Mouse (Mus musculus): ENCODE results near the gene Ihh. TPM values are rescaled to one million over a fixed set of nuclear protein-coding genes. Genes with fewer than 3 reads are reported as not detected.

The Ihh gene
- total and polyA plus RNA-seq, 3 experiments, result 0.13 to 0.27 TPM; not detected in 1

DNA sequence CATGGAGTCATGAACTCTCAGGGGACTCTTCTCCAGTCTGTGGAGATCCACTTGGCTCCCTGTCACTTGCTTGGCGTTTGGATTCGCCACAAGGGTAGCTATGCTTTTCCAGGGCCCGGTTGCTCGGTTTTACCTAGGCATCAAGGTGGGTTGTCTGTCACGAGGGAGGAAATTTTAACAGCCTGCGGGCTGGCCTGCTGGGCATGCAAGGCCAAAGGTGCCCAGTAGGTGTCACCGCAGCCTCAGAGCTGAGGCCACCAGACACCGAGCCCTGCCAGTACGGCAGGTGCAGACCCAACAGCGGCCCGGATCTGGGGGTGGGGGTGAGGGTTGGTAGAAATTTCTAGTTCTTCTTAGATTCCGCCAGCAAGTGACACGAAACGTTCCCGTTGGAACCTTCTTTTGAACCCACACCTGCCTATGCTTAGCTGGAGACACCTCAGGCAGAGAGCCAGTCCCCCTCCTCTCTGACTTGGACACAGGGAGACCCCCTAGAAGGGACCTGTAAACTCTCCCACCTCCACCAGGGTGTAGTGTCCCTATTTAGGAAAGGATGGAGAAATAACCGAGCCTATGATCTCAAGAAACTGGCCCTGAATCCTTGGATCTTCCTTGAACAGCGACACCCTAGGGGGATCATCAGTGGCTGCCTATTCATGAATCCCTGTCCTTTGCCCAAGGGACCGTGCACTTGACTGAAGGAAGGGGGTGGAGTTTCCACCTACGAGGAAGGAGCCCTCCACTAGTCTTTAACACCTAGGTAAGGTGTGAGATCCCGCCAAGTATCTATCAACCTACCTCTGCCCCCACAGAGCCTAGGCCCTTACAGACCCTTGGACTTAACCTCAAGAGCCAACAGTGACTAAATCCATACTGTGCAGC is 2.4 kb downstream of the Ihh start:
- DNase-seq (ENCODE audit: low spot score) (peak; percentile 55), ATAC-seq (ENCODE audit: extremely low read depth, insufficient number of reproducible peaks, low FRiP score, poor library complexity, severe bottlenecking) (no peak)
- TF ChIP-seq CTCF (IDR thresholded peaks at IDR 0.05; ENCODE audit: low read depth, low read length) (peak; percentile 40; the same call in 1 of the 2 replicates), POLR2AphosphoS5 (IDR thresholded peaks at IDR 0.05; ENCODE audit: insufficient replicate concordance, low read depth, low read length) (no peak), GATA2 (IDR thresholded peaks at IDR 0.05; ENCODE audit: borderline replicate concordance, low read depth, low read length) (no peak)
- no peaks in the 10 kb centered on the region for H3K4me1 ChIP-seq (ENCODE audit: insufficient read depth, low read depth, low read length)
- H3K4me3 ChIP-seq (ENCODE audit: low read depth, low read length), result no peak overlapping the region
- peaks cover 21% of the 10 kb centered on the region for H3K9me3 ChIP-seq (replicated peaks)
- peaks cover 28% of the 10 kb centered on the region; the same call in 1 of the 2 replicates for H3K27me3 ChIP-seq (ENCODE audit: insufficient read depth, low read length)
- no peaks in the 10 kb centered on the region for H3K36me3 ChIP-seq (replicated peaks)

DNA sequence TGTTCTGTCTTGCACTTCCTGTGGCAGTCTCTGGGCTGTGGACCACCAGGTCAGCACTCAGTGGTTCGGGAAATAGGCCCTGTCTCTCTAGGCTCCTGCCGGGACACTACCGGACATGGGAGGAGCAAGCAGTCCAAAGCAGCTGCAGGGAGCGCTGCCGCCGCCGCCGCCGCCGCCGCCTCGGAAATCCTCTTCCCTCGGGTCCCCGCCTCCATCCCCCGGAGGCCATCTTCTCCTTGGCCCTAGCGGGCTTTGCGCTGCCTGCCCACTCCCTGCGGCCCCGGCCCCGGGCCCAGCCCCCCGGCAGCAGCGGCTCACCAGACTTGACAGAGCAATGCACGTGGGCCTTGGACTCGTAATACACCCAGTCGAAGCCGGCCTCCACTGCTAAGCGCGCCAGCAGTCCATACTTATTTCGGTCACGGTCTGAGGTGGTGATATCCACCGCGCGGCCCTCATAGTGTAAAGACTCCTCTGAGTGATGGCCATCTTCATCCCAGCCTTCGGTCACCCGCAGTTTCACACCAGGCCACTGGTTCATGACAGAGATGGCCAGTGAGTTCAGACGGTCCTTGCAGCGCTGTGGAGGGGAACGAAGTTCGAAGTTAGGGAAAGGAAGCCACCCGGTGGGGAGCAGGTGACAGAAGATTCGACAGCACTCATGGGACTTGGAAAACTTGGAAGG is 3.3 kb downstream of the Ihh start:
- no peak for TF ChIP-seq TAL1 (conservative IDR thresholded peaks at IDR 0.05; ENCODE audit: low read depth, low read length)
- no peak for TF ChIP-seq GATA1 (IDR thresholded peaks at IDR 0.05; ENCODE audit: borderline replicate concordance, low read length)
- no peak for TF ChIP-seq CTCF (IDR thresholded peaks at IDR 0.05; ENCODE audit: low read depth, low read length)
- TF ChIP-seq GATA2 (IDR thresholded peaks at IDR 0.05; ENCODE audit: borderline replicate concordance, low read depth, low read length), result no peak
- no peak for TF ChIP-seq POLR2AphosphoS5 (IDR thresholded peaks at IDR 0.05; ENCODE audit: insufficient replicate concordance, low read depth, low read length)
- Histone ChIP-seq H3K9me3 (replicated peaks) (peaks cover 21% of the 10 kb centered on the region), H3K4me1 (ENCODE audit: insufficient read depth, low read depth, low read length) (no peaks in the 10 kb centered on the region), H3K36me3 (replicated peaks) (no peaks in the 10 kb centered on the region), H3K27me3 (ENCODE audit: insufficient read depth, low read length) (peaks cover 28% of the 10 kb centered on the region; the same call in 1 of the 2 replicates), H3K4me3 (ENCODE audit: low read depth, low read length) (no peak overlapping the region)
- ATAC-seq (ENCODE audit: extremely low read depth, insufficient number of reproducible peaks, low FRiP score, poor library complexity, severe bottlenecking) (no peak), DNase-seq (ENCODE audit: low spot score) (no peak)

DNA sequence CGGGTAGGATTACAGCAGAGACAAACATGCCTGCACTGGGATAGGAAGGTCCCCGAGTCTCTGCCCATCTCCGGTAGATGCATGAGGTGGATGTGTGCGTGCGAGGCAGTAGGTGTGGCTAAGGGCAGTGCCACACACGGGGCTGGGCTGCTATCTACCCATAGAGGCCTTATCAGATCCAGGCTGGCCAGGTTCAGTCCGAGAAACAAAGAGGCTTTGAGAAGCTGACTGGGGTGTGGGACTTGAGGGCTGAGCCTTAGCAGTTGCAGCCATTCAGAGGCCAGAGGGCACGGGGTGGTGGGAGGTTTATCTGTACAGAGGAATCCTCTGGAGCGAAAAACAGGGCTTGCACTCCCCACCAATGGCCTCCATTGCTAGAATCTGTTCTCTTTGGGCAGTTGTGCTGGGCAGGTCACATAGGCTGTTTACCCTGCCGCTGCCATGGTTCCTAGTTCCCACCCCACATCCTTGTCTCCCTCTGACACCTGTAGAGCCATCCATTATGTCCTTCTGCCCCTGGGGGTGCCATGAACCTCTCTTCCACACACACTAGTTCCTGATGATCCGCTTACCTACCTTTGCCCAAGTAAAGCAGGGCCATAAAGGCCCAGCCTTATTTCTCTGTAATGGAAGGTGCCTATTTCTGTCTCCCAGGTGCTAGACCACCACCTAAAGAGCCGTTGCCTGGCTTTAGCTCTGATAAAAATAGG is 9.7 kb downstream of the Ihh start:
- DNase-seq (ENCODE audit: low spot score), result no peak
- no peaks in the 10 kb centered on the region for H3K4me1 ChIP-seq (ENCODE audit: insufficient read depth, low read depth, low read length)
- H3K27me3 ChIP-seq (ENCODE audit: insufficient read depth, low read length), result peaks cover 9% of the 10 kb centered on the region; the same call in 1 of the 2 replicates
- ATAC-seq (ENCODE audit: extremely low read depth, insufficient number of reproducible peaks, low FRiP score, poor library complexity, severe bottlenecking), result no peak
- TF ChIP-seq POLR2AphosphoS5 (IDR thresholded peaks at IDR 0.05; ENCODE audit: insufficient replicate concordance, low read depth, low read length) (0 out of 2 replicates have a peak, but pooled peaks have one; percentile 21), GATA2 (IDR thresholded peaks at IDR 0.05; ENCODE audit: borderline replicate concordance, low read depth, low read length) (no peak), TAL1 (conservative IDR thresholded peaks at IDR 0.05; ENCODE audit: low read depth, low read length) (no peak), GATA1 (IDR thresholded peaks at IDR 0.05; ENCODE audit: borderline replicate concordance, low read length) (no peak), CTCF (IDR thresholded peaks at IDR 0.05; ENCODE audit: low read depth, low read length) (no peak)
- H3K4me3 ChIP-seq (ENCODE audit: low read depth, low read length), result no peak overlapping the region
- H3K36me3 ChIP-seq (replicated peaks), result no peaks in the 10 kb centered on the region
- H3K9me3 ChIP-seq (replicated peaks), result no peaks in the 10 kb centered on the region

DNA sequence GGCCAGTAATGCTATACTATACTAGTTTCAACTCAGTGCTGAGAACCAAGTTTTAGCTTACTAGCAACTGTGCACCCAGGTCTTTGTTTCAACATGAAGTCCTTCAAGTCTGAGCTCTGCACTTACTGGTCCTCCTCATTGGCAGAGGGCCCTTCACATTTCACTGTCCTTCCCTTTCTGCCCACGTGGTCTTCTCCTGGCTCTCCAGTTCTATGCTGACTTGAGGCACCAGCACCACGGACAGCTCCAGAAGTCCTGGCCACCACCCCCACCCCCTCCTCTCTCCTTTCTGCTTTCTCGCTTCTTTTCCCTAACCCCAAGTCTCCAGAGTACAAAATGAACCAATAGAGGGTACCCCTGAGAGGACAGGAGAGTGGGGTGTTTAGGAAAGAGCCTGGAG is 11.7 kb downstream of the Ihh start:
- Histone ChIP-seq H3K27me3 (ENCODE audit: insufficient read depth, low read length) (peaks cover 9% of the 10 kb centered on the region; the same call in 1 of the 2 replicates), H3K36me3 (replicated peaks) (no peaks in the 10 kb centered on the region), H3K9me3 (replicated peaks) (no peaks in the 10 kb centered on the region), H3K4me1 (ENCODE audit: insufficient read depth, low read depth, low read length) (peaks cover 2% of the 10 kb centered on the region; the same call in 1 of the 2 replicates), H3K4me3 (ENCODE audit: low read depth, low read length) (no peak overlapping the region)
- ATAC-seq (ENCODE audit: extremely low read depth, insufficient number of reproducible peaks, low FRiP score, poor library complexity, severe bottlenecking) (no peak), DNase-seq (ENCODE audit: low spot score) (no peak)
- no peak for TF ChIP-seq GATA1 (IDR thresholded peaks at IDR 0.05; ENCODE audit: borderline replicate concordance, low read length)
- no peak for TF ChIP-seq GATA2 (IDR thresholded peaks at IDR 0.05; ENCODE audit: borderline replicate concordance, low read depth, low read length)
- TF ChIP-seq CTCF (IDR thresholded peaks at IDR 0.05; ENCODE audit: low read depth, low read length), result no peak

DNA sequence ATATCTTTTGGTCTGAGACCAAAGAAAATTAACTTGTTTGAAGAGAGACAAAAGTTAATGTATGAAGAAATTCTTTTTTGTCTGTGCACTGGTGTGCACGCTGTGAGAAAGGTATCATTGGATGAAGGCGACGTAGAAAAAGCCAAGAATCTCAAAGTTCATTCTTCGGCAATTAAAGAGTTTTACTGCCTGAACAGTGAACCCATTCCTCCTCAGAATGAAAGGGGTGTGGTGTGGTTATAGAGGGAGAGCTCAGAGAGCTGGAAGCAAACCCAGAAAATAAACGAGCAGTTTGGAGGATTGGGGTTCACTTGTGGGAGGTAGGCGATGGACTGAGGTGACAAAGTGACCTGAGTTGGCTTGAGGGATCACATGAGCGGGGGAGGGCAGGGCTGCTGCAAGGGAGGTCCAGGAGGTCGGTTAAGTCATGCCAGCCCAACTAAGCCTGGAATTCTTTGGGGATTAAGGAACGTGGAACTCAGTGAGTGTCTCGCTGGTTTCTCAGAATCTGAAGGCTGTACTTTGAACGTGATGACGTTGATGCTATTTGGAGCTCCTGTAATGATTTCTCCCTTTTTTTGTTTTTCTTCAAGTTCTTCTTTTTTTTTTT is 15.1 kb downstream of the Ihh start:
- Histone ChIP-seq H3K36me3 (replicated peaks) (no peaks in the 10 kb centered on the region), H3K27me3 (ENCODE audit: insufficient read depth, low read length) (peaks cover 9% of the 10 kb centered on the region), H3K4me3 (ENCODE audit: low read depth, low read length) (no peak overlapping the region), H3K4me1 (ENCODE audit: insufficient read depth, low read depth, low read length) (peaks cover 2% of the 10 kb centered on the region; the same call in 1 of the 2 replicates), H3K9me3 (replicated peaks) (no peaks in the 10 kb centered on the region)
- DNase-seq (ENCODE audit: low spot score), result no peak
- TF ChIP-seq GATA2 (IDR thresholded peaks at IDR 0.05; ENCODE audit: borderline replicate concordance, low read depth, low read length) (no peak), CTCF (IDR thresholded peaks at IDR 0.05; ENCODE audit: low read depth, low read length) (no peak), POLR2AphosphoS5 (IDR thresholded peaks at IDR 0.05; ENCODE audit: insufficient replicate concordance, low read depth, low read length) (no peak), GATA1 (IDR thresholded peaks at IDR 0.05; ENCODE audit: borderline replicate concordance, low read length) (no peak), TAL1 (conservative IDR thresholded peaks at IDR 0.05; ENCODE audit: low read depth, low read length) (no peak)
- ATAC-seq (ENCODE audit: extremely low read depth, insufficient number of reproducible peaks, low FRiP score, poor library complexity, severe bottlenecking), result no peak
